12 mouse cellular contexts compared by ENCODE assay signal in genomic region chr7:101869163-101869500, GRCm38 (mm10). TPM values are rescaled to one million over a fixed set of nuclear protein-coding genes. Genes with fewer than 3 reads are reported as not detected.
DNase-seq lines count a peak whose midpoint lies in the region; ATAC-seq and TF ChIP-seq lines count a peak whose summit lies in the region.
"Had no signal": no experiment of that assay in that cellular context is flagged by ENCODE, and none has a peak within 500 bp of the region (broad histone marks: within the 10 kb centered on the region; RNA-seq: fewer than 3 reads in every experiment).

No protein-coding gene starts in this region.

- no peak for TF ChIP-seq POLR2A in brain, embryonic 14.5 days (IDR thresholded peaks at IDR 0.05; ENCODE audit: borderline replicate concordance, extremely low read depth, insufficient read depth, insufficient read length, poor library complexity, severe bottlenecking)

- no peaks in the 10 kb centered on the region for H3K36me3 ChIP-seq in hindbrain, embryonic 10.5 days
- no peaks in the 10 kb centered on the region for H3K36me3 ChIP-seq in hindbrain, embryonic 16.5 days (ENCODE audit: control insufficient read depth, insufficient read depth, low read length)
- no peaks in the 10 kb centered on the region for H3K36me3 ChIP-seq in kidney, embryonic 14.5 days (ENCODE audit: control insufficient read depth, insufficient read depth, low read length)
- no peaks in the 10 kb centered on the region for H3K36me3 ChIP-seq in midbrain, embryonic 14.5 days (ENCODE audit: control insufficient read depth, insufficient read depth, low read length)
- H3K36me3 ChIP-seq: embryonic facial prominence, embryonic 13.5 days had no signal

- no peak overlapping the region for H3K4me2 ChIP-seq in hindbrain, embryonic 16.5 days (ENCODE audit: low read length)
- H3K4me2 ChIP-seq in kidney, embryonic 14.5 days (replicated peaks; ENCODE audit: low read depth, low read length), result peak overlapping the region; percentile 12; the same call in 1 of the 2 replicates
- H3K4me2 ChIP-seq in midbrain, embryonic 14.5 days (ENCODE audit: low read length), result no peak overlapping the region
- H3K4me2 ChIP-seq: embryonic facial prominence, embryonic 13.5 days had no signal

- no peak for TF ChIP-seq CTCF in brain, embryonic 14.5 days (IDR thresholded peaks at IDR 0.05; ENCODE audit: borderline replicate concordance, extremely low read depth, insufficient read depth, insufficient read length)

- H3K27ac ChIP-seq in hindbrain, embryonic 10.5 days, result no peak overlapping the region
- no peak overlapping the region for H3K27ac ChIP-seq in hindbrain, embryonic 16.5 days (ENCODE audit: low read depth, low read length)
- H3K27ac ChIP-seq in kidney, embryonic 14.5 days (ENCODE audit: low read depth, low read length), result peak overlapping the region; percentile 24; the same call in 1 of the 2 replicates
- no peak overlapping the region for H3K27ac ChIP-seq in midbrain, embryonic 14.5 days (replicated peaks; ENCODE audit: low read depth, low read length)
- H3K27ac ChIP-seq: embryonic facial prominence, embryonic 13.5 days had no signal

- ATAC-seq in hindbrain, embryonic 16.5 days, result no peak
- ATAC-seq in kidney, embryonic 14.5 days (ENCODE audit: low FRiP score, low TSS enrichment), result no peak
- ATAC-seq in midbrain, embryonic 14.5 days (ENCODE audit: low FRiP score, low TSS enrichment), result peak; percentile 27; the same call in 1 of the 2 replicates
- ATAC-seq in erythroid progenitor cell, adult 5-6 weeks (replicated peaks; ENCODE audit: low FRiP score, poor library complexity, severe bottlenecking), result no peak
- ATAC-seq: inflammation-experienced regulatory T-cells, adult 6 months had no signal

- no peaks in the 10 kb centered on the region for H3K9me3 ChIP-seq in hindbrain, embryonic 10.5 days
- H3K9me3 ChIP-seq in hindbrain, embryonic 16.5 days (ENCODE audit: control insufficient read depth, low read length), result no peaks in the 10 kb centered on the region
- H3K9me3 ChIP-seq in kidney, embryonic 14.5 days (ENCODE audit: control insufficient read depth, low read length), result no peaks in the 10 kb centered on the region
- no peaks in the 10 kb centered on the region for H3K9me3 ChIP-seq in midbrain, embryonic 14.5 days (ENCODE audit: control insufficient read depth, low read length)
- H3K9me3 ChIP-seq: embryonic facial prominence, embryonic 13.5 days had no signal

- no peaks in the 10 kb centered on the region for H3K27me3 ChIP-seq in hindbrain, embryonic 10.5 days (ENCODE audit: insufficient read depth, poor library complexity, severe bottlenecking)
- H3K27me3 ChIP-seq in hindbrain, embryonic 16.5 days (replicated peaks; ENCODE audit: control insufficient read depth, insufficient read depth, low read length), result no peaks in the 10 kb centered on the region
- H3K27me3 ChIP-seq in kidney, embryonic 14.5 days (ENCODE audit: control insufficient read depth, insufficient read depth, low read length), result no peaks in the 10 kb centered on the region
- H3K27me3 ChIP-seq in midbrain, embryonic 14.5 days (ENCODE audit: control insufficient read depth, insufficient read depth, low read length), result no peaks in the 10 kb centered on the region
- H3K27me3 ChIP-seq: embryonic facial prominence, embryonic 13.5 days had no signal

- WGBS in hindbrain, embryonic 10.5 days, result 45% methylated on average over 7 of the region's 7 CpGs
- WGBS in hindbrain, embryonic 16.5 days, result 44% methylated on average over 7 of the region's 7 CpGs
- 76% methylated on average over 7 of the region's 7 CpGs for WGBS in kidney, embryonic 14.5 days
- WGBS in midbrain, embryonic 14.5 days, result 18% methylated on average over 7 of the region's 7 CpGs

- H3K4me3 ChIP-seq in hindbrain, embryonic 10.5 days, result no peak overlapping the region
- no peak overlapping the region for H3K4me3 ChIP-seq in hindbrain, embryonic 16.5 days (ENCODE audit: low read length)
- no peak overlapping the region for H3K4me3 ChIP-seq in kidney, embryonic 14.5 days (ENCODE audit: low read length)
- no peak overlapping the region for H3K4me3 ChIP-seq in midbrain, embryonic 14.5 days (replicated peaks; ENCODE audit: low read depth, low read length)
- H3K4me3 ChIP-seq: embryonic facial prominence, embryonic 13.5 days had no signal

- no peak overlapping the region for H3K9ac ChIP-seq in hindbrain, embryonic 16.5 days (ENCODE audit: low read depth, low read length)
- no peak overlapping the region for H3K9ac ChIP-seq in kidney, embryonic 14.5 days (ENCODE audit: low read depth, low read length)
- H3K9ac ChIP-seq in midbrain, embryonic 14.5 days (replicated peaks; ENCODE audit: low read length), result no peak overlapping the region
- H3K9ac ChIP-seq: embryonic facial prominence, embryonic 13.5 days had no signal

- H3K4me1 ChIP-seq in hindbrain, embryonic 10.5 days (replicated peaks), result peaks cover 20% of the 10 kb centered on the region
- H3K4me1 ChIP-seq in hindbrain, embryonic 16.5 days (ENCODE audit: control insufficient read depth, insufficient read depth, low read depth, low read length), result no peaks in the 10 kb centered on the region
- H3K4me1 ChIP-seq in kidney, embryonic 14.5 days (ENCODE audit: control insufficient read depth, insufficient read depth, low read length), result peaks cover 5% of the 10 kb centered on the region; the same call in 1 of the 2 replicates
- H3K4me1 ChIP-seq in midbrain, embryonic 14.5 days (ENCODE audit: control insufficient read depth, insufficient read depth, low read length), result no peaks in the 10 kb centered on the region
- H3K4me1 ChIP-seq: embryonic facial prominence, embryonic 13.5 days had no signal

- peak; percentile 7 for DNase-seq in hindbrain, embryonic 10.5 days (ENCODE audit: low spot score)
- peak; percentile 66 for DNase-seq in brain, embryonic 14.5 days (ENCODE audit: low read depth)
- DNase-seq in midbrain, embryonic 14.5 days, result peak; percentile 46
- DNase-seq in cerebellum, postnatal 25 days, result no peak
- no peak for DNase-seq in neural tube, embryonic 10.5 days (ENCODE audit: extremely low spot score, low spot score)
- DNase-seq: cerebellum, adult 9-10 months had no signal

RNA-seq across cellular contexts. Expression of gene Folr1, which starts 1.5 kb away (rescaled TPM):
- 10.8 and 17.1 TPM in 2 replicates for polyA plus RNA-seq in hindbrain, embryonic 10.5 days (2016; fragmentation: Nextera tagmentation; extraction: Ambion mirVana)
- 60.3 and 70.1 TPM in 2 replicates for polyA plus RNA-seq in hindbrain, embryonic 16.5 days (2015; fragmentation: Nextera tagmentation; extraction: Ambion mirVana)
- polyA plus RNA-seq in brain, embryonic 14.5 days (2012; rRNA removed), result 16.3 and 25.3 TPM in 2 replicates
- 27.3 and 30.4 TPM in 2 replicates for polyA plus RNA-seq in kidney, embryonic 14.5 days (2014; fragmentation: Nextera tagmentation; extraction: Ambion mirVana)
- 6.7 and 7.9 TPM in 2 replicates for polyA plus RNA-seq in midbrain, embryonic 14.5 days (2014; fragmentation: Nextera tagmentation; extraction: Ambion mirVana)
- not detected in 2 replicates for total RNA-seq in erythroid progenitor cell, adult 5-6 weeks (2015; ENCODE audit: low replicate concordance)
- not detected in 2 replicates for total RNA-seq in erythroid progenitor cell, adult 5-6 weeks (2017; ENCODE audit: low replicate concordance)
- total RNA-seq: liver, adult 2 months had no signal
- polyA plus RNA-seq: inflammation-experienced regulatory T-cells, adult 6 months had no signal

RNA-seq across cellular contexts. Expression of gene Anapc15, which starts 5.6 kb away (rescaled TPM):
- polyA plus RNA-seq in hindbrain, embryonic 10.5 days (2016; fragmentation: Nextera tagmentation; extraction: Ambion mirVana), result 91.2 and 103 TPM in 2 replicates
- polyA plus RNA-seq in hindbrain, embryonic 16.5 days (2015; fragmentation: Nextera tagmentation; extraction: Ambion mirVana), result 72.2 and 72.7 TPM in 2 replicates
- polyA plus RNA-seq in brain, embryonic 14.5 days (2012; rRNA removed), result 88.7 and 115 TPM in 2 replicates
- 71.4 and 91.0 TPM in 2 replicates for polyA plus RNA-seq in kidney, embryonic 14.5 days (2014; fragmentation: Nextera tagmentation; extraction: Ambion mirVana)
- 77.1 and 81.6 TPM in 2 replicates for polyA plus RNA-seq in midbrain, embryonic 14.5 days (2014; fragmentation: Nextera tagmentation; extraction: Ambion mirVana)
- total RNA-seq in erythroid progenitor cell, adult 5-6 weeks (2015; ENCODE audit: low replicate concordance), result 51.9 and 60.8 TPM in 2 replicates
- total RNA-seq in erythroid progenitor cell, adult 5-6 weeks (2017; ENCODE audit: low replicate concordance), result 34.3 and 39.8 TPM in 2 replicates

RNA-seq across cellular contexts. Expression of gene Folr2, which starts 12.1 kb away (rescaled TPM):
- 0.76 TPM in 1 of 2 replicates, not detected in the other for polyA plus RNA-seq in hindbrain, embryonic 10.5 days (2016; fragmentation: Nextera tagmentation; extraction: Ambion mirVana)
- 1.5 and 2.5 TPM in 2 replicates for polyA plus RNA-seq in hindbrain, embryonic 16.5 days (2015; fragmentation: Nextera tagmentation; extraction: Ambion mirVana)
- 4.3 and 4.5 TPM in 2 replicates for polyA plus RNA-seq in brain, embryonic 14.5 days (2012; rRNA removed)
- polyA plus RNA-seq in kidney, embryonic 14.5 days (2014; fragmentation: Nextera tagmentation; extraction: Ambion mirVana), result 1.6 and 1.9 TPM in 2 replicates
- 2.5 TPM in 1 of 2 replicates, not detected in the other for polyA plus RNA-seq in midbrain, embryonic 14.5 days (2014; fragmentation: Nextera tagmentation; extraction: Ambion mirVana)
- total RNA-seq in erythroid progenitor cell, adult 5-6 weeks (2015; ENCODE audit: low replicate concordance), result 1.1 and 10.9 TPM in 2 replicates
- total RNA-seq in erythroid progenitor cell, adult 5-6 weeks (2017; ENCODE audit: low replicate concordance), result 2.3 TPM in 1 of 2 replicates, not detected in the other
- polyA plus RNA-seq: inflammation-experienced regulatory T-cells, adult 6 months had no signal

RNA-seq across cellular contexts. Expression of gene Inppl1, which starts 31.1 kb away (rescaled TPM):
- 37.6 and 37.8 TPM in 2 replicates for polyA plus RNA-seq in hindbrain, embryonic 10.5 days (2016; fragmentation: Nextera tagmentation; extraction: Ambion mirVana)
- polyA plus RNA-seq in hindbrain, embryonic 16.5 days (2015; fragmentation: Nextera tagmentation; extraction: Ambion mirVana), result 9.3 and 14.3 TPM in 2 replicates
- 29.9 and 36.2 TPM in 2 replicates for polyA plus RNA-seq in brain, embryonic 14.5 days (2012; rRNA removed)
- 24.6 and 45.8 TPM in 2 replicates for polyA plus RNA-seq in kidney, embryonic 14.5 days (2014; fragmentation: Nextera tagmentation; extraction: Ambion mirVana)
- polyA plus RNA-seq in midbrain, embryonic 14.5 days (2014; fragmentation: Nextera tagmentation; extraction: Ambion mirVana), result 8.9 and 9.7 TPM in 2 replicates
- total RNA-seq in erythroid progenitor cell, adult 5-6 weeks (2015; ENCODE audit: low replicate concordance), result 6.1 and 18.9 TPM in 2 replicates
- 0.68 and 2.2 TPM in 2 replicates for total RNA-seq in erythroid progenitor cell, adult 5-6 weeks (2017; ENCODE audit: low replicate concordance)

RNA-seq across cellular contexts. Expression of gene Lamtor1, which starts 36.6 kb away (rescaled TPM):
- 165 and 173 TPM in 2 replicates for polyA plus RNA-seq in hindbrain, embryonic 10.5 days (2016; fragmentation: Nextera tagmentation; extraction: Ambion mirVana)
- 159 and 164 TPM in 2 replicates for polyA plus RNA-seq in hindbrain, embryonic 16.5 days (2015; fragmentation: Nextera tagmentation; extraction: Ambion mirVana)
- 169 and 197 TPM in 2 replicates for polyA plus RNA-seq in brain, embryonic 14.5 days (2012; rRNA removed)
- 135 and 152 TPM in 2 replicates for polyA plus RNA-seq in kidney, embryonic 14.5 days (2014; fragmentation: Nextera tagmentation; extraction: Ambion mirVana)
- 139 and 150 TPM in 2 replicates for polyA plus RNA-seq in midbrain, embryonic 14.5 days (2014; fragmentation: Nextera tagmentation; extraction: Ambion mirVana)
- 26.8 and 44.7 TPM in 2 replicates for total RNA-seq in erythroid progenitor cell, adult 5-6 weeks (2015; ENCODE audit: low replicate concordance)
- total RNA-seq in erythroid progenitor cell, adult 5-6 weeks (2017; ENCODE audit: low replicate concordance), result 19.9 and 28.5 TPM in 2 replicates

Comparison
In these comparisons a context has a peak if more than half of its experiments do, and no peak if none do; other contexts are left out.
1. DNase-seq: peak in hindbrain, embryonic 10.5 days (single experiment), brain, embryonic 14.5 days (single experiment) and midbrain, embryonic 14.5 days (single experiment); none in cerebellum, postnatal 25 days (0 of 2) and neural tube, embryonic 10.5 days (single experiment).